Mouse (Mus musculus): Measurements from ENCODE around the gene Aff1. TPM values are rescaled to one million over a fixed set of nuclear protein-coding genes. Genes with fewer than 3 reads are reported as not detected.

The Aff1 gene
- polyA plus RNA-seq, 1 experiment from 2014 or later = 1.2 TPM

DNA sequence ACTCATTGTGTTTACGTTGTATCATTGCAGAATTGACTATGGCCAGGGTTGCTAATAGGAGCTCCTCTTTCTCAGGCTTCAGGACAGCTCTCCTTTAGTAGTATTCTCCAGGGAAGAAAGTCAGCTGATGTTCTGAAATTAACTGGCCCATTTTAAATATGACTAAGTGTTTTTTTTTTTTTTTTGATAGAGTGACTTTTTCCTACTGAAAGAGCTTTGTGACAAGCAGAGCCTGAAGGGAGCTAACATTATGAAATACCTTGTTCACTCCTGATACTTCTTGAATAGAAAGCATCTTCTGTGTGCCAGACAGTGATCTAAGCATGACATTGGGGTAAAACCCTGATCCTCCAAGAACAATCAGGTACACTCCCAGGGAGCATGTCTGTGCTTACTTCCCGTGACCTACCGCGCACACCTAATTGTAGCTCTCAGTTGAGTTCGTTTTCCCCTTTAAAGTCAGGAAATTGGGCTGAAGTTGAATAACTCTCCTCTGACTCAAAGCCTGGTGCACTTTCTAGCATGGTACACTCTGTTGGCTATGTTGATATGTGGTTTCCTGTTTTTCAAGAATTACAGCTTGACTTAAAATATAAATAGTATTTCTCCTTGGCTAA is 5.8 kb downstream of the Aff1 start:
- Histone ChIP-seq H3K9ac (replicated peaks) (no peak overlapping the region), H3K9me3 (no peaks in the 10 kb centered on the region), H3K4me2 (replicated peaks) (no peak overlapping the region), H3K4me1 (peaks cover 6% of the 10 kb centered on the region), H3K36me3 (no peaks in the 10 kb centered on the region), H3K27ac (replicated peaks) (no peak overlapping the region), H3K27me3 (peaks cover 16% of the 10 kb centered on the region; the same call in 1 of the 2 replicates), H3K4me3 (no peak overlapping the region)
- ATAC-seq (replicated peaks) = no peak
- 67% methylated on average over 5 of the region's 5 CpGs for WGBS

DNA sequence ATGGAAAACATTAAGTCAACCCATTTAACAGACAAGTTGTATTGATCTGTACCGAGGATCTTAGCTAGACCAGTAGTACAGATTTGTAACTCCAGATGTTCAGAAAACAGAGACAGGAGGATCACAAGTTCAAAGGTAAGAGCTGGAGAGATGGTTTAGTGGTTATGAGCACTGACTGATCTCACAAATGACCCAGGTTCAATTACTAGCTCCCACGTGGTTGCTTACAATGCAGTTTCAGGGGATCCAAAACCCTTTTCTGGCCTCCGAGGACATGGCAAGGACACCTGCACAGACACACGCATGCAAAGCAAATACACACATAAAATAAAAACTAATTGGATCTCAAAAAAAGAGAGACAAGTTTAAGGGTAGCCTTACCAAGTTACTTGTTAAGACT is 6.4 kb downstream of the Aff1 start:
- Histone ChIP-seq H3K4me1 (no peaks in the 10 kb centered on the region; the same call in 1 of the 2 replicates), H3K9ac (replicated peaks) (no peak overlapping the region), H3K9me3 (no peaks in the 10 kb centered on the region), H3K4me2 (replicated peaks) (no peak overlapping the region), H3K4me3 (no peak overlapping the region), H3K36me3 (no peaks in the 10 kb centered on the region), H3K27ac (replicated peaks) (no peak overlapping the region), H3K27me3 (peaks cover 10% of the 10 kb centered on the region; the same call in 1 of the 2 replicates)
- ATAC-seq (replicated peaks) = no peak
- WGBS = 81% methylated on average over 4 of the region's 4 CpGs

DNA sequence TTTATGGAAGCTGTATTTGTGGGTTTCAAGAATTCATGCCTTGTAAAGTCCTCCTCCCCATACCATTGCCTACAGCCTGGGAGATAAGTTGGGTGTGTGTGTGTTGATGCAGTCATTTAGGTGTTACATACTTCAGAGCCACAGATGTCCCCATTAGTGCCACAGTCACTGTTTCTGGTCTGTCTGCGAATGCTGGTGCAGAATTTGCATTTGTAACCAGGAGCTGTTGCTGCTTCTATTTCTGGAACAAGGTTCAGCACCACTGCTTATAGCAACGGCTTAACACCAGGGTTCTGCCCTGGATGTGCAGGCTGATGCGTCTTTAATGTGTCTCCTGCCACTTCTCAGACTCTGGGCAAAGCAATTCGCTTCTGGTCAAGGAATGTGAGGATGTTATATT is 7.4 kb downstream of the Aff1 start:
- Histone ChIP-seq H3K4me3 (no peak overlapping the region), H3K9me3 (no peaks in the 10 kb centered on the region), H3K9ac (replicated peaks) (no peak overlapping the region), H3K27me3 (0 out of 2 replicates have a peak, but pooled peaks cover under 1% of the 10 kb centered on the region), H3K4me1 (no peaks in the 10 kb centered on the region), H3K4me2 (replicated peaks) (no peak overlapping the region), H3K27ac (replicated peaks) (no peak overlapping the region), H3K36me3 (no peaks in the 10 kb centered on the region)
- ATAC-seq (replicated peaks) = no peak
- WGBS = 57% methylated on average over 4 of the region's 4 CpGs

DNA sequence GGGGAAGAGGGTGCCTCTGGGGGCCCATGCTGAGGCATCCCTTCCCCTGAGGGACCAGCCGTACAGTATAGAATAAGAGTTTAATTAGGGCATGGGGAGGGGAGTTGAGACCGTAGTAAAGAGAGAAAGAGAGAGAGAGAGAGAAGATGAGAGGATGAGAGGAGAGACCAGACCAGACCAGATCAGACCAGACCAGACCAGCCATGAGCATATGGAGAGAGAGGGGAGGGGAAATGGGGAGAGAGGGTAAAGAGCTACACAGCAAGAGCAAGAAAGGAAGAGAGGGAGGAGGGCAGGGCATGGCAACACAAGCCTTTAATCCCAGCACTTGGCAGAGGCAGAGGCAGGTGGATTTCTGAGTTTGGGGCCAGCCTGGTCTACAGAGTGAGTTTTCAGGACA is 8.5 kb downstream of the Aff1 start:
- Histone ChIP-seq H3K9me3 (no peaks in the 10 kb centered on the region), H3K9ac (replicated peaks) (no peak overlapping the region), H3K4me3 (no peak overlapping the region), H3K27ac (replicated peaks) (no peak overlapping the region), H3K27me3 (no peaks in the 10 kb centered on the region), H3K36me3 (no peaks in the 10 kb centered on the region), H3K4me2 (replicated peaks) (no peak overlapping the region), H3K4me1 (no peaks in the 10 kb centered on the region)
- no peak for ATAC-seq (replicated peaks)
- 74% methylated on average over 2 of the region's 2 CpGs for WGBS

DNA sequence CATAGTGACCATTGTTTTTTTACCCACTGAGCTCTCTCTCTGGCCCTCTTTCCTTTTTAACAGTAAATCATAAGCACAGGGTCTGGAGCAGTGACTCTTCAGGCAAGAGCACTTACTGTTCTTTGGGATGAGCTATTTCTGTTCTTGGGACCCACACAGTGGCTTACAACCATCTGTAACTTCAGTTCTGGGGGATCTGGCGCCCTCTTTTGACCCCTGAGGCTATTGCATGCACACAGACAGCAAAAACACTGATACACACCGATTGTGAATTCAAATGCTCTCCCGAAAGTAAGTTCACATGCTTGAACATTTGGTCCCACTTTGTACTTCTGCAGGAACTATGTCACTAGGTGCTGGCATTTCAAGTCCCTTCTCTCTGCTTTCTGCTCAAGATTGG is 9.3 kb downstream of the Aff1 start:
- no peak overlapping the region for H3K27ac ChIP-seq (replicated peaks)
- H3K4me3 ChIP-seq = no peak overlapping the region
- no peak for ATAC-seq (replicated peaks)
- no peaks in the 10 kb centered on the region for H3K4me1 ChIP-seq
- no peaks in the 10 kb centered on the region for H3K27me3 ChIP-seq
- no peaks in the 10 kb centered on the region for H3K36me3 ChIP-seq
- no peak overlapping the region for H3K9ac ChIP-seq (replicated peaks)
- no peaks in the 10 kb centered on the region for H3K9me3 ChIP-seq
- WGBS = 67% methylated on average over 3 of the region's 3 CpGs
- no peak overlapping the region for H3K4me2 ChIP-seq (replicated peaks)

DNA sequence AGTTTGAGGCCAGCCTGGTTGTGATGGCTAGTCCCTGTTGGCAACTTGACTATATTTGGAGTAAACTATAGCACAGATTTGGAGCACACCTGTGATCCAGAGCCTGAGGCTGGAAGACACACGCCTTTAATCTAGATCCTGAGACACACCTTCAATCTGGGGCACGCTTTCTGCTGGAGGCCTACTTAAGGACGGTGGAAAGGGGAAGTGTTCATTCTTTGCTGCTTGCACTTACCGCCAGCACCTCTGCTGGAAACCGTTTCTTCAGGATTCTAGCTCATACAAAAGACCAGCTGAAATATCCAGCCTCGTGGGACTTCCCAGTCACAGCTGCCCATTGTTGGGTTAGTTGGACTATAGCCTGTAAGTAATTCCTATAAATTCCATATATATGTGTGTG is 10.4 kb downstream of the Aff1 start:
- ATAC-seq (replicated peaks) = no peak
- no peaks in the 10 kb centered on the region for H3K27me3 ChIP-seq
- no peak overlapping the region for H3K27ac ChIP-seq (replicated peaks)
- H3K4me2 ChIP-seq (replicated peaks) = no peak overlapping the region
- 79% methylated on average over 6 of the region's 6 CpGs for WGBS
- H3K4me1 ChIP-seq = no peaks in the 10 kb centered on the region
- no peaks in the 10 kb centered on the region for H3K36me3 ChIP-seq
- H3K4me3 ChIP-seq = no peak overlapping the region
- H3K9me3 ChIP-seq = no peaks in the 10 kb centered on the region
- H3K9ac ChIP-seq (replicated peaks) = no peak overlapping the region

DNA sequence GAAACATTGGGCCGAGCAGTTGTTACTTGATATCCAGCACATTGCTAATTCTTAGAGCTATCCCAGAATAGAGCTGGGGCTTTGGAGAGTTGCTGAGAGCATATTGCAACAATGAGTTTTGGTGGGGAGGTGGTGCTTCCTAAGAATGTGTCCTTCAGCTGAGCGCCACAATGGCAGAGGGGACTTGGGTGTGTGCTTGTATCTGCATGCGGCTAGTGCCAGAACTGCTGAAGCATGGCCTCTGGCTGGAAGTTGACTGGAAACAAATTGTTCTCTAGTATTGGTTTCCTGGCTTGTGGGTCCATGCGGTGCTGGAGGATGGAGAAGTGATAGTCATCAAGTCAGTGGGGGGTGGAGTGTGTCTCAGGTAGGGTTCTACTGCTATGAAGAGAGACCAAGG is 13.2 kb downstream of the Aff1 start:
- Histone ChIP-seq H3K4me2 (replicated peaks) (no peak overlapping the region), H3K4me3 (no peak overlapping the region), H3K9me3 (no peaks in the 10 kb centered on the region), H3K4me1 (no peaks in the 10 kb centered on the region), H3K9ac (replicated peaks) (no peak overlapping the region), H3K36me3 (no peaks in the 10 kb centered on the region), H3K27ac (replicated peaks) (no peak overlapping the region), H3K27me3 (no peaks in the 10 kb centered on the region)
- ATAC-seq (replicated peaks) = no peak
- 97% methylated on average over 4 of the region's 4 CpGs for WGBS

DNA sequence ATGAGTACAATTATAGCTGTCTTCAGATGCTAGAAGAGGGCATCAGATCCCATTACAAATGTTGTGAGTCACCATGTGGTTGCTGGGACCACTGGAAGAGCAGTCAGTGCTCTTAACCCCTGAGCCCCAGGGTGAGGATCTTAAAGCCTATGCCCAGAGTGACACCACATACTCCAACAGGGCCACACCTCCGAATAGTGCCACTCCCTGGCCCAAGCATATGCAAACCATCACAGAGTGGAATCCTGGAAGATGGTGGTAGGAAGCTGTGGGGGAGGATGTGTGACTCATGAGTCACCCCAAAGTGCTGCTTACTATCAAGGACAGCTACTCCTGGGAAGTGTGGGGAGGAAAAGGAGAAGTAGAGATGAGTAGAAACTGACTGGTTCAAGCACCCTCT is 13.7 kb downstream of the Aff1 start:
- H3K4me3 ChIP-seq = no peak overlapping the region
- H3K27ac ChIP-seq (replicated peaks) = no peak overlapping the region
- no peaks in the 10 kb centered on the region for H3K4me1 ChIP-seq
- no peak overlapping the region for H3K4me2 ChIP-seq (replicated peaks)
- 96% methylated on average over 1 of the region's 1 CpGs for WGBS
- ATAC-seq (replicated peaks) = no peak
- H3K9me3 ChIP-seq = no peaks in the 10 kb centered on the region
- H3K27me3 ChIP-seq = no peaks in the 10 kb centered on the region
- no peaks in the 10 kb centered on the region for H3K36me3 ChIP-seq
- H3K9ac ChIP-seq (replicated peaks) = no peak overlapping the region

DNA sequence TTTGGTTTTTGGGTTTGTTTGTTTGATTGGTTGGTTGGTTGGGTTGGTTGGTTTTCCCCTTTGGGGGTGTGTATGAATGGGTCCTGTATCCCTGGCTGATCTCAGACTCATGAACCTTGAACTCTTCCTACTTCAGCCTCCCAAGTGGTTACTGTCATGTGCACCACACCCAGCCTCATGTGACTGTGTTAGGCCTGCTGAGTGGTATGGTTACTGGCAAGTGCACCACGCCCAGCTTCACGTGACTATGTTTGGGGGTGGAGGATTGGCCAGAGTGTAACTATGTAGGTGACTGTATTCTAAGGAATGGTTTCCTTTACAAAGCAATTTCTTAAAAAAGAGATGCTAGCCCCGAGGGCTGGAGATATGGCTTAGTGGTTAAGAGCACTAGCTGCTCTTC is 16.9 kb downstream of the Aff1 start:
- WGBS = 87% methylated on average over 3 of the region's 3 CpGs
- Histone ChIP-seq H3K4me3 (no peak overlapping the region), H3K36me3 (no peaks in the 10 kb centered on the region), H3K27me3 (no peaks in the 10 kb centered on the region), H3K9ac (replicated peaks) (no peak overlapping the region), H3K9me3 (no peaks in the 10 kb centered on the region), H3K27ac (replicated peaks) (no peak overlapping the region), H3K4me2 (replicated peaks) (no peak overlapping the region), H3K4me1 (no peaks in the 10 kb centered on the region)
- ATAC-seq (replicated peaks) = no peak

DNA sequence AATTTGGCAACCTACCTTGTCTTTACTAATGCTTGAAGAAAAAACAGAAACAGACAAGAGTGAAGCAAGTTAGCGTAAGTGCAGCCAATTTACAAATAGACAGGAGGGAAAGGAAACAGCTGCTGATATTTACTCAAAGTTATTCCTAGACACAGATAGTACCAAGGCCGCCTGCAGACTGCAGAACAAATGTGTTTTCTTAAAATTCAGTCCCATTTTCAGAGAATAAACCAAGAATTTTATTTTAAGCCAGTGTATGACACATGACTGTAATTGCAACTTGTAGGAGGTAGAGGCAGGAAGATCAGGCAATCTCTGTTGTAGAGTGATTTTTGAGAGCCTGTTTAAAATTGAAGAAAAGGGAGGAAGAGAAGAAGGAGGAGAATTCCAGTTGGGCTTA is 19.7 kb downstream of the Aff1 start:
- Histone ChIP-seq H3K9me3 (no peaks in the 10 kb centered on the region), H3K27ac (replicated peaks) (no peak overlapping the region), H3K36me3 (no peaks in the 10 kb centered on the region), H3K9ac (replicated peaks) (no peak overlapping the region), H3K27me3 (no peaks in the 10 kb centered on the region), H3K4me3 (no peak overlapping the region), H3K4me2 (replicated peaks) (no peak overlapping the region), H3K4me1 (no peaks in the 10 kb centered on the region)
- ATAC-seq (replicated peaks) = no peak
- WGBS = 80% methylated on average over 2 of the region's 2 CpGs

DNA sequence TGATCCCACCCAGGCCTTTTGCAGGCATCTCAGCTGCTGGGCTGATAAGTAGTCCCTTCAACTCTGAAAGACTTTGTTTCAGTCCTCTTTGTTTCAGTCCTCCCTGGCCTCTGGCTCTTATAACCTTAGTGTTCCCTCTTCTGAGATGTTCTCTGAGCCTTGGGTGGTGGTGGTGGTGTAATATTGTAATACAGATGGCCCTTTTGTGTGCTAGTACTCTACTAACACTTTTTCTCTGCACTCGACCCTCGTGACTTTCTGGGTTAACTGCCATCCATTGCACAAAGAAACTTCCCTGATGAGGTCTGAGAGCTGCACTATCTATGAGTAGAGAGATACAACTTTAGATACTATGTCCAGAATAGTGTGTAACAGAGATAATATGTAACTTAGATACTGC is 21.2 kb downstream of the Aff1 start:
- 69% methylated on average over 2 of the region's 2 CpGs for WGBS
- H3K27me3 ChIP-seq = no peaks in the 10 kb centered on the region
- H3K36me3 ChIP-seq = no peaks in the 10 kb centered on the region
- H3K4me1 ChIP-seq = no peaks in the 10 kb centered on the region
- no peak overlapping the region for H3K9ac ChIP-seq (replicated peaks)
- ATAC-seq (replicated peaks) = no peak
- H3K9me3 ChIP-seq = no peaks in the 10 kb centered on the region
- H3K27ac ChIP-seq (replicated peaks) = no peak overlapping the region
- H3K4me3 ChIP-seq = no peak overlapping the region
- H3K4me2 ChIP-seq (replicated peaks) = no peak overlapping the region

DNA sequence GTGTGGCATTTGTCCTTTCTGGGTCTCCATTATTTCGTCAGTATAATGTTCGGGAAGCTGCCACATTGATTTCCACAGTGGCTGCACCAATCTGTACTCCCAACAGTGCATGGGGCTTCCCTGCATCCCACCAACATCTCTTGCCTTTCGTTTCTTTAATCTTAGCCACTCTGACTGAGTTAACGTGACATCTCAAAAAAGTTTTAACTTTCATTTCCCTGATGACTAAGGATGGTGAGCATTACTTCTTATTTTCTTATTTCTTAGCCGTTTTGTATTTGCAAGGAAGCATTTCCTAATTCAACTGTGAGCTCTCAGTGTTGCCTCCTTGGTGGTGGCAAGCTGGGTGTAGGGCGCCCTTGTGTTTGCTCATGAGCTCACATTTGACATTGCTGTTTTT is 22.8 kb downstream of the Aff1 start:
- H3K9me3 ChIP-seq = no peaks in the 10 kb centered on the region
- H3K9ac ChIP-seq (replicated peaks) = no peak overlapping the region
- H3K36me3 ChIP-seq = no peaks in the 10 kb centered on the region
- no peak for ATAC-seq (replicated peaks)
- no peaks in the 10 kb centered on the region for H3K4me1 ChIP-seq
- no peaks in the 10 kb centered on the region for H3K27me3 ChIP-seq
- H3K4me3 ChIP-seq = no peak overlapping the region
- 91% methylated on average over 6 of the region's 6 CpGs for WGBS
- no peak overlapping the region for H3K27ac ChIP-seq (replicated peaks)
- H3K4me2 ChIP-seq (replicated peaks) = no peak overlapping the region

DNA sequence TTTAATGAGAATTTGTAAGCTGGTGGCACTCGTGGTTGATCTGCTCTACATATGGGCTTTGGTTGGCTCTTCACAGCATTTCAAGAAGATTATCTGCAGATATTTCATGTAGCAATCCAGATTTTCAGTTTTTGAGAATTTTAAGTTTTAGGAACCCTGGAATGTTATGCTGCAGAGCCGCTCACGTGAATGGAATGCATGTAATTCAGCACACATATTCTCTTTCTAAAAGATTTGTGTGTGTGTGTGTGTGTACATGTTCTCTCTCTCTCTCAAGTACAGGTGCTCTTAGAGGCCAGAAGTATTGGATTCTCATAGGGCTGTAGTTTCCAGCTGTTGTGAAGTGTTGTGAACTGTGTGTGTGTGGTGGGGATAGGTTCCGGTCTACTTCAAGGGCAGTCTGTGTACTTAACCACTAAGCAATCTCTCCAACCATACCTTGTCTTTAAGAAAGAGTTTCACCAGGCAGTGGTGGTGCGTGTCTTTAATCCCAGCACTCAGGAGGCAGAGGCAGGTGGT is 24.7 kb downstream of the Aff1 start:
- H3K27me3 ChIP-seq = no peaks in the 10 kb centered on the region
- H3K4me3 ChIP-seq = no peak overlapping the region
- H3K4me2 ChIP-seq (replicated peaks) = no peak overlapping the region
- no peak for ATAC-seq (replicated peaks)
- no peaks in the 10 kb centered on the region for H3K9me3 ChIP-seq
- 90% methylated on average over 5 of the region's 5 CpGs for WGBS
- H3K27ac ChIP-seq (replicated peaks) = no peak overlapping the region
- H3K4me1 ChIP-seq = no peaks in the 10 kb centered on the region
- H3K36me3 ChIP-seq = no peaks in the 10 kb centered on the region
- no peak overlapping the region for H3K9ac ChIP-seq (replicated peaks)
